In the genomic region with DNA sequence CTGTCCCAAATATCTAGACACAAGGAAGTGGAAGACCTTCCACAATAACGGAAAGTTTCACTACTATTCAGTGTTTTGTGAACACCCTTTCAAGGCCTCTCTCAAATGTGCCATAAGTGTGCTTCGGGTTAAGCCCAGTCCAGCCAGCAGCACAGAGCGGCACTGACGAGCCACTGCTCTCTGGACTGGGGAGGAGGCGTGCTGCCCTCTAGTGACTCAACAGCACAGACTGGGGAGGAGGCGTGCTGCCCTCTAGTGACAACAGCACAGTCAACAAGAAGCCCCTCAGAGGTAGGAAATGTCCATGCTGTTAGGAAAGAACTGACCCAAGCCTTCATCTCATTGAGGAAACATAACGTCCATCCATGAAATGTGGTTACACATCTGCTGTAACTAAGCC, we compare ENCODE assay signal across 8 mouse cellular contexts. TPM values are rescaled to one million over a fixed set of nuclear protein-coding genes. Genes with fewer than 3 reads are reported as not detected.
A peak's percentile ranks its signal among the peaks of the same experiment; 100 is the strongest.
DNase-seq lines count a peak whose midpoint lies in the region; ATAC-seq and TF ChIP-seq lines count a peak whose summit lies in the region.

No protein-coding gene starts in this region.

- WGBS in embryonic facial prominence, embryonic 11.5 days: 11% methylated on average over 7 of the region's 7 CpGs
- whole genome bisulfite sequencing in limb, embryonic 10.5 days: 13% methylated on average over 7 of the region's 7 CpGs
- 9% methylated on average over 7 of the region's 7 CpGs for WGBS in midbrain, embryonic 13.5 days
- WGBS in small intestine, adult 2 months: 14% methylated on average over 7 of the region's 7 CpGs

- H3K9ac ChIP-seq in embryonic facial prominence, embryonic 11.5 days (replicated peaks; ENCODE audit: low read length): no peak overlapping the region
- H3K9ac ChIP-seq in midbrain, embryonic 13.5 days (replicated peaks): no peak overlapping the region

- no peaks in the 10 kb centered on the region for H3K4me1 ChIP-seq in embryonic facial prominence, embryonic 11.5 days (ENCODE audit: control insufficient read depth, insufficient read depth, low read length)
- H3K4me1 ChIP-seq in limb, embryonic 10.5 days: no peaks in the 10 kb centered on the region
- H3K4me1 ChIP-seq in midbrain, embryonic 13.5 days (replicated peaks): no peaks in the 10 kb centered on the region
- peaks cover 3% of the 10 kb centered on the region; the same call in 1 of the 2 replicates for H3K4me1 ChIP-seq in small intestine, adult 2 months (ENCODE audit: control insufficient read depth, insufficient read depth, insufficient read length, low read length)

- H3K27ac ChIP-seq in embryonic facial prominence, embryonic 11.5 days (replicated peaks; ENCODE audit: low read depth, low read length): no peak overlapping the region
- H3K27ac ChIP-seq in limb, embryonic 10.5 days: no peak overlapping the region
- no peak overlapping the region for H3K27ac ChIP-seq in midbrain, embryonic 13.5 days
- no peak overlapping the region for H3K27ac ChIP-seq in small intestine, adult 2 months (ENCODE audit: insufficient read depth, low read depth, low read length)

- H3K27me3 ChIP-seq in embryonic facial prominence, embryonic 11.5 days (ENCODE audit: control insufficient read depth, insufficient read depth, low read length): no peaks in the 10 kb centered on the region
- H3K27me3 ChIP-seq in limb, embryonic 10.5 days (ENCODE audit: low read depth, poor library complexity, severe bottlenecking): no peaks in the 10 kb centered on the region
- no peaks in the 10 kb centered on the region for H3K27me3 ChIP-seq in midbrain, embryonic 13.5 days
- no peaks in the 10 kb centered on the region for H3K27me3 ChIP-seq in small intestine, adult 2 months (ENCODE audit: control insufficient read depth, insufficient read depth, low read length)

- no peak overlapping the region for H3K4me2 ChIP-seq in embryonic facial prominence, embryonic 11.5 days (ENCODE audit: low read depth, low read length)
- no peak overlapping the region for H3K4me2 ChIP-seq in midbrain, embryonic 13.5 days (replicated peaks)

- no peaks in the 10 kb centered on the region for H3K36me3 ChIP-seq in embryonic facial prominence, embryonic 11.5 days (replicated peaks; ENCODE audit: control insufficient read depth, insufficient read depth, low read depth, low read length)
- peaks cover 28% of the 10 kb centered on the region for H3K36me3 ChIP-seq in limb, embryonic 10.5 days
- H3K36me3 ChIP-seq in midbrain, embryonic 13.5 days: peaks cover 40% of the 10 kb centered on the region
- no peaks in the 10 kb centered on the region for H3K36me3 ChIP-seq in small intestine, adult 2 months (ENCODE audit: control insufficient read depth, insufficient read depth, low read length)

- TF ChIP-seq POLR2A in small intestine, adult 2 months (IDR thresholded peaks at IDR 0.05; ENCODE audit: low read depth, low read length): no peak

- DNase-seq in 3T3-L1 (ENCODE audit: low read depth, low spot score): peak; percentile 91
- peak; percentile 81 for DNase-seq in adrenal gland, postnatal 25 days
- peak; percentile 83 for DNase-seq in embryonic facial prominence, embryonic 11.5 days (ENCODE audit: low spot score)
- DNase-seq in heart, adult 18-20 months: peak; percentile 89
- peak; percentile 76 for DNase-seq in kidney, adult 11 months
- peak; percentile 81 for DNase-seq in limb, embryonic 10.5 days (ENCODE audit: low spot score)

- no peak overlapping the region for H3K4me3 ChIP-seq in embryonic facial prominence, embryonic 11.5 days (ENCODE audit: low read depth, low read length)
- no peak overlapping the region for H3K4me3 ChIP-seq in limb, embryonic 10.5 days
- H3K4me3 ChIP-seq in midbrain, embryonic 13.5 days (replicated peaks): no peak overlapping the region
- no peak overlapping the region for H3K4me3 ChIP-seq in small intestine, adult 2 months (ENCODE audit: low read depth, low read length)

- peak; percentile 99 for TF ChIP-seq CTCF in small intestine, adult 2 months (IDR thresholded peaks at IDR 0.05; ENCODE audit: extremely low read depth, insufficient read length, insufficient replicate concordance, low read depth, low read length)

- ATAC-seq in embryonic facial prominence, embryonic 11.5 days (replicated peaks; ENCODE audit: insufficient number of reproducible peaks, low FRiP score, low TSS enrichment, low read depth): peak; percentile 87
- peak; percentile 92 for ATAC-seq in midbrain, embryonic 13.5 days

- no peaks in the 10 kb centered on the region for H3K9me3 ChIP-seq in embryonic facial prominence, embryonic 11.5 days (replicated peaks; ENCODE audit: control insufficient read depth, low read length)
- H3K9me3 ChIP-seq in limb, embryonic 10.5 days (replicated peaks): no peaks in the 10 kb centered on the region
- H3K9me3 ChIP-seq in midbrain, embryonic 13.5 days: no peaks in the 10 kb centered on the region

RNA-seq across cellular contexts. Expression of a gene that starts 24.6 kb away (rescaled TPM):
- total RNA-seq in adrenal gland, postnatal 25 days (2021): 6.3 and 10.8 TPM in 2 replicates
- 18.8 and 21.1 TPM in 2 replicates for polyA plus RNA-seq in embryonic facial prominence, embryonic 11.5 days (2014; fragmentation: Nextera tagmentation; extraction: Ambion mirVana)
- 10 to 100 TPM; 10.8 to 14.7 TPM for total RNA-seq in heart, adult 18-20 months (2021)
- polyA plus RNA-seq in limb, embryonic 10.5 days (2016; fragmentation: Nextera tagmentation; extraction: Ambion mirVana): 16.8 and 21.5 TPM in 2 replicates
- 18.1 TPM in 2 replicates for polyA plus RNA-seq in midbrain, embryonic 13.5 days (2015; fragmentation: Nextera tagmentation; extraction: Ambion mirVana)
- polyA plus RNA-seq in small intestine, adult 2 months (2012; rRNA removed): 2.9 and 6.7 TPM in 2 replicates

RNA-seq across cellular contexts. Expression of a gene that starts 30.7 kb away (rescaled TPM):
- total RNA-seq in adrenal gland, postnatal 25 days (2021): 121 and 126 TPM in 2 replicates
- polyA plus RNA-seq in embryonic facial prominence, embryonic 11.5 days (2014; fragmentation: Nextera tagmentation; extraction: Ambion mirVana): 66.0 and 66.8 TPM in 2 replicates
- total RNA-seq in heart, adult 18-20 months (2021): 10 to 100 TPM; 22.2 to 24.3 TPM
- polyA plus RNA-seq in limb, embryonic 10.5 days (2016; fragmentation: Nextera tagmentation; extraction: Ambion mirVana): 46.4 and 52.0 TPM in 2 replicates
- polyA plus RNA-seq in midbrain, embryonic 13.5 days (2015; fragmentation: Nextera tagmentation; extraction: Ambion mirVana): 79.1 and 85.8 TPM in 2 replicates
- 6.5 and 12.4 TPM in 2 replicates for polyA plus RNA-seq in small intestine, adult 2 months (2012; rRNA removed)

RNA-seq across cellular contexts. Expression of a gene that starts 49.5 kb away (rescaled TPM):
- total RNA-seq in adrenal gland, postnatal 25 days (2021): 3.5 and 4.7 TPM in 2 replicates
- polyA plus RNA-seq in embryonic facial prominence, embryonic 11.5 days (2014; fragmentation: Nextera tagmentation; extraction: Ambion mirVana): 4.9 and 5.3 TPM in 2 replicates
- total RNA-seq in heart, adult 18-20 months (2021): 100 to 1,000 TPM; 321 to 331 TPM
- 3.0 and 3.1 TPM in 2 replicates for polyA plus RNA-seq in limb, embryonic 10.5 days (2016; fragmentation: Nextera tagmentation; extraction: Ambion mirVana)
- 1.9 and 2.8 TPM in 2 replicates for polyA plus RNA-seq in midbrain, embryonic 13.5 days (2015; fragmentation: Nextera tagmentation; extraction: Ambion mirVana)
- polyA plus RNA-seq in small intestine, adult 2 months (2012; rRNA removed): 0.05 TPM in 1 of 2 replicates, not detected in the other
